Mouse (Mus musculus): ENCODE measurements around the gene Prss43. TPM values are rescaled to one million over a fixed set of nuclear protein-coding genes. Genes with fewer than 3 reads are reported as not detected.

Gene Prss43
- total and polyA plus RNA-seq, 3 experiments = not detected

- no peak overlapping the region for H3K27ac ChIP-seq (ENCODE audit: insufficient read depth, low read depth)
- peaks cover 1% of the 10 kb centered on the region for H3K27me3 ChIP-seq (replicated peaks)
- H3K9ac ChIP-seq (ENCODE audit: insufficient read depth, low read depth) = no peak overlapping the region
- no peaks in the 10 kb centered on the region for H3K79me2 ChIP-seq (replicated peaks; ENCODE audit: control insufficient read depth, extremely low read depth, insufficient read depth, poor library complexity, severe bottlenecking)
- dilution Hi-C loops (cut with MboI; ENCODE audit: extremely low pct_ligation_motif_present, extremely low pct_unique_long_range_greater_than_20kb, low sequenced_read_pairs) (no loop called here), in situ Hi-C loops (cut with MboI; ENCODE audit: low pct_ligation_motif_present, low pct_unique_long_range_greater_than_20kb, low sequenced_read_pairs) (no loop called here)
- no peak for DNase-seq (ENCODE audit: extremely low read depth)
- H3K4me1 ChIP-seq (ENCODE audit: control insufficient read depth in 1 of 2, insufficient read depth in 2 of 2) = peaks cover 0 to 3% of the 10 kb centered on the region in 2 experiments; a peak in 1 of 4 replicates
- no peaks in the 10 kb centered on the region for H3K9me3 ChIP-seq (replicated peaks; ENCODE audit: low read length)
- H3K36me3 ChIP-seq (replicated peaks in 1 of 2; ENCODE audit: control insufficient read depth in 1 of 2, insufficient read depth in 1 of 2, low read length in 1 of 2) = no peaks in the 10 kb centered on the region
- no peak overlapping the region for H3K4me2 ChIP-seq (ENCODE audit: insufficient read depth, low read depth, poor library complexity, severe bottlenecking)
- H3K4me3 ChIP-seq (replicated peaks in 1 of 3; ENCODE audit: low read depth in 2 of 3, low read length in 2 of 3, poor library complexity in 1 of 3) = no peak overlapping the region
- no peak for TF ChIP-seq ZKSCAN1 (IDR thresholded peaks at IDR 0.05; ENCODE audit: borderline replicate concordance, low read depth, low read length)
- TF ChIP-seq ELF1 (IDR thresholded peaks at IDR 0.05; ENCODE audit: low read depth, low read length) = no peak
- TF ChIP-seq MXI1 (IDR thresholded peaks at IDR 0.05; ENCODE audit: low read depth, low read length) = no peak
- no peak for TF ChIP-seq MAZ (IDR thresholded peaks at IDR 0.05; ENCODE audit: low read depth, low read length)
- no peak for TF ChIP-seq CTCF (conservative IDR thresholded peaks at IDR 0.05 in 1 of 2, IDR thresholded peaks at IDR 0.05 in 1 of 2; ENCODE audit: low read depth in 2 of 2, low read length in 2 of 2)
- TF ChIP-seq NRF1 (IDR thresholded peaks at IDR 0.05; ENCODE audit: low read depth, low read length) = no peak
- TF ChIP-seq POLR2AphosphoS2 (IDR thresholded peaks at IDR 0.05; ENCODE audit: low read depth, low read length) = no peak
- TF ChIP-seq NELFE (IDR thresholded peaks at IDR 0.05; ENCODE audit: low read depth, low read length) = no peak
- TF ChIP-seq CHD2 (IDR thresholded peaks at IDR 0.05; ENCODE audit: low read length) = no peak
- no peak for TF ChIP-seq CHD1 (IDR thresholded peaks at IDR 0.05; ENCODE audit: low read depth, low read length)
- TF ChIP-seq PAX5 (IDR thresholded peaks at IDR 0.05; ENCODE audit: low read length) = no peak
- no peak for TF ChIP-seq MEF2A (IDR thresholded peaks at IDR 0.05; ENCODE audit: borderline replicate concordance, low read depth, low read length)
- no peak for TF ChIP-seq SIN3A (IDR thresholded peaks at IDR 0.05; ENCODE audit: low read length)
Measured at GRCm38 (mm10) chr9:110834961-110835360, 8.5 kb downstream of the Prss43 start.

GRCm38 (mm10) chr9:110836112-110836511 is 9.6 kb downstream of the Prss43 start:
- Histone ChIP-seq H3K79me2 (replicated peaks; ENCODE audit: control insufficient read depth, extremely low read depth, insufficient read depth, poor library complexity, severe bottlenecking) (no peaks in the 10 kb centered on the region), H3K4me1 (ENCODE audit: control insufficient read depth in 1 of 2, insufficient read depth in 2 of 2) (peaks cover 0 to 3% of the 10 kb centered on the region in 2 experiments; a peak in 1 of 4 replicates), H3K27me3 (replicated peaks) (peaks cover 1% of the 10 kb centered on the region), H3K36me3 (replicated peaks in 1 of 2; ENCODE audit: control insufficient read depth in 1 of 2, insufficient read depth in 1 of 2, low read length in 1 of 2) (no peaks in the 10 kb centered on the region), H3K27ac (ENCODE audit: insufficient read depth, low read depth) (no peak overlapping the region), H3K4me3 (replicated peaks in 1 of 3; ENCODE audit: low read depth in 2 of 3, low read length in 2 of 3, poor library complexity in 1 of 3) (no peak overlapping the region), H3K9me3 (replicated peaks; ENCODE audit: low read length) (no peaks in the 10 kb centered on the region), H3K9ac (ENCODE audit: insufficient read depth, low read depth) (no peak overlapping the region), H3K4me2 (ENCODE audit: insufficient read depth, low read depth, poor library complexity, severe bottlenecking) (no peak overlapping the region)
- dilution Hi-C loops (cut with MboI; ENCODE audit: extremely low pct_ligation_motif_present, extremely low pct_unique_long_range_greater_than_20kb, low sequenced_read_pairs) (no loop called here), in situ Hi-C loops (cut with MboI; ENCODE audit: low pct_ligation_motif_present, low pct_unique_long_range_greater_than_20kb, low sequenced_read_pairs) (no loop called here)
- TF ChIP-seq MAX (IDR thresholded peaks at IDR 0.05; ENCODE audit: low read length) = no peak
- no peak for DNase-seq (ENCODE audit: extremely low read depth)

GRCm38 (mm10) chr9:110840905-110841304 is 14.4 kb downstream of the Prss43 start:
- Histone ChIP-seq H3K4me2 (ENCODE audit: insufficient read depth, low read depth, poor library complexity, severe bottlenecking) (no peak overlapping the region), H3K27ac (ENCODE audit: insufficient read depth, low read depth) (no peak overlapping the region), H3K4me3 (replicated peaks in 1 of 3; ENCODE audit: low read depth in 2 of 3, low read length in 2 of 3, poor library complexity in 1 of 3) (no peak overlapping the region), H3K9ac (ENCODE audit: insufficient read depth, low read depth) (no peak overlapping the region), H3K9me3 (replicated peaks; ENCODE audit: low read length) (no peaks in the 10 kb centered on the region), H3K79me2 (replicated peaks; ENCODE audit: control insufficient read depth, extremely low read depth, insufficient read depth, poor library complexity, severe bottlenecking) (no peaks in the 10 kb centered on the region), H3K4me1 (ENCODE audit: control insufficient read depth in 1 of 2, insufficient read depth in 2 of 2) (peaks cover 0 to 2% of the 10 kb centered on the region in 2 experiments; a peak in 1 of 4 replicates), H3K27me3 (replicated peaks) (peaks cover 1% of the 10 kb centered on the region), H3K36me3 (replicated peaks in 1 of 2; ENCODE audit: control insufficient read depth in 1 of 2, insufficient read depth in 1 of 2, low read length in 1 of 2) (no peaks in the 10 kb centered on the region)
- TF ChIP-seq CHD1 (IDR thresholded peaks at IDR 0.05; ENCODE audit: low read depth, low read length) = no peak
- no peak for TF ChIP-seq UBTF (IDR thresholded peaks at IDR 0.05; ENCODE audit: low read depth, low read length)
- TF ChIP-seq ZNF384 (IDR thresholded peaks at IDR 0.05; ENCODE audit: low read depth, low read length) = no peak
- TF ChIP-seq MXI1 (IDR thresholded peaks at IDR 0.05; ENCODE audit: low read depth, low read length) = no peak
- no peak for TF ChIP-seq NRF1 (IDR thresholded peaks at IDR 0.05; ENCODE audit: low read depth, low read length)
- TF ChIP-seq HCFC1 (IDR thresholded peaks at IDR 0.05; ENCODE audit: low read depth, low read length) = no peak
- no peak for TF ChIP-seq RAD21 (IDR thresholded peaks at IDR 0.05; ENCODE audit: low read depth, low read length)
- no peak for TF ChIP-seq MYC (IDR thresholded peaks at IDR 0.05; ENCODE audit: low read depth, low read length)
- no peak for TF ChIP-seq ZC3H11A (IDR thresholded peaks at IDR 0.05; ENCODE audit: low read depth, low read length)
- no peak for TF ChIP-seq NELFE (IDR thresholded peaks at IDR 0.05; ENCODE audit: low read depth, low read length)
- TF ChIP-seq ELF1 (IDR thresholded peaks at IDR 0.05; ENCODE audit: low read depth, low read length) = no peak
- TF ChIP-seq USF2 (conservative IDR thresholded peaks at IDR 0.05; ENCODE audit: low read depth, low read length) = no peak
- TF ChIP-seq SMC3 (IDR thresholded peaks at IDR 0.05; ENCODE audit: low read depth, low read length) = no peak
- no peak for TF ChIP-seq RCOR1 (conservative IDR thresholded peaks at IDR 0.05; ENCODE audit: low read depth, low read length)
- TF ChIP-seq PAX5 (IDR thresholded peaks at IDR 0.05; ENCODE audit: low read length) = no peak
- no peak for TF ChIP-seq EP300 (IDR thresholded peaks at IDR 0.05; ENCODE audit: low read length)
- no peak for TF ChIP-seq ZKSCAN1 (IDR thresholded peaks at IDR 0.05; ENCODE audit: borderline replicate concordance, low read depth, low read length)
- TF ChIP-seq USF1 (IDR thresholded peaks at IDR 0.05; ENCODE audit: low read depth, low read length) = no peak
- dilution Hi-C loops (cut with MboI; ENCODE audit: extremely low pct_ligation_motif_present, extremely low pct_unique_long_range_greater_than_20kb, low sequenced_read_pairs) (no loop called here), in situ Hi-C loops (cut with MboI; ENCODE audit: low pct_ligation_motif_present, low pct_unique_long_range_greater_than_20kb, low sequenced_read_pairs) (no loop called here)
- DNase-seq (ENCODE audit: extremely low read depth) = no peak

All from CH12.LX (cell line).